Mouse (Mus musculus): ENCODE results near the gene Son. TPM values are rescaled to one million over a fixed set of nuclear protein-coding genes. Genes with fewer than 3 reads are reported as not detected.

Gene Son
- polyA plus RNA-seq, 1 experiment = 192 TPM

DNA sequence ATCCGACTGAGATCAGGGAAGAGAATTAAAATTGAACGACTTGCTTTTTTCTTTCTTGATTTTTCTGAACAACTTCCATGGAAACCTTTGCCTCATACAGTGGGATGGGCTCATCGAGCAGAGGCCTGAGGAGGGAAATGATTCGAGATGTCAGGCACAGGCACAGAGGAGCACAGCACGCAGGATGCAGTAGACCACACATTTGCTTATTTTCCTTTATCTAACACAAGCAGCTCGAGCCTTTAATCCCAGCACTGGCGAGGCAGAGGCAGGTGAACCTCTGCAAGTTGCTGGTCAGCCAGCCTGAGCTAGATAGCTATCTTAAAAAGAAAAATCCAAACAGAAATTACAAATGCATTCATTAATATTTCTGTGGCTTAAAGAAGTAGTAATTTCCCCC lies 42.5 kb downstream of the Son start:
- Histone ChIP-seq H3K4me1 (ENCODE audit: control insufficient read depth, insufficient read depth, low read length) (peaks cover 2% of the 10 kb centered on the region), H3K9me3 (replicated peaks; ENCODE audit: control insufficient read depth, insufficient read depth, low read length, poor library complexity, severe bottlenecking) (no peaks in the 10 kb centered on the region)

DNA sequence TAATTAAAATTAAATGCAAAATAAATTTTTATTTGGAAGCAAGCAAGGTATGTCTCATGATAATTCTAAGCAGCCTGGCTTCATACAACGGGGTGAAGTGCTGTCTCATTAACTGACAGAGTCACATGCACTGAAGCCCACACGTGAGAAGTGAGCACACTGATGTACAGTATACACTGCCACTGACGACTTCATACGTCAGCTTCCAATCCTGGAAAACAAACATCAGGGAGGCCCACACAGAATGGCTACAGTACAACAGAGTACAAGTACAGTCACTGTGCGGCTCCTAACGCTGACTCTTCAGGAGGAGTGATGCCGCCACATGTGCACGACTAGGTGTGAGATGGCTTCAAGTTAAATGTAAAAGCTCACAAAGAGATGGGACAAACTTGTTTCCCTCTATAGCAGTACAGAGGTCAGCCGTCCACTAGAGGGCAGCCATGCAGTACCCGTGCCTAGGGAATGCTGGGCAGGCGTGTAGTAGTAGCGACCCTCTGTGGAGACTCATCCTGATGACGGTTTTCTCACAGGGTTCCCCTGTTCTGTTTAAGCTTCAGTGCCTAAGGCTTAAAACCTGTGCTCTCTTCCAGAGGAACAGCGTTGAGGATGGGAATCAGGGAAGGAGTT lies 47.3 kb downstream of the Son start:
- H3K27ac ChIP-seq (ENCODE audit: insufficient read depth, low read length) = no peak overlapping the region
- H3K4me1 ChIP-seq (ENCODE audit: control insufficient read depth, insufficient read depth, low read length) = peaks cover 2% of the 10 kb centered on the region
- H3K9me3 ChIP-seq (replicated peaks; ENCODE audit: control insufficient read depth, insufficient read depth, low read length, poor library complexity, severe bottlenecking) = no peaks in the 10 kb centered on the region
- no peak overlapping the region for H3K9ac ChIP-seq (ENCODE audit: low read depth, poor library complexity, severe bottlenecking)
- H3K4me3 ChIP-seq (ENCODE audit: low read depth, low read length) = no peak overlapping the region
- TF ChIP-seq POLR2A (IDR thresholded peaks at IDR 0.05; ENCODE audit: insufficient read depth, low read length) = no peak
- TF ChIP-seq CTCF (IDR thresholded peaks at IDR 0.05; ENCODE audit: low read depth, low read length) = peak; percentile 99
- no peak for TF ChIP-seq EP300 (IDR thresholded peaks at IDR 0.05; ENCODE audit: insufficient read depth, low read depth, low read length)
- H3K27me3 ChIP-seq (ENCODE audit: control insufficient read depth, insufficient read depth, low read length, poor library complexity, severe bottlenecking) = no peaks in the 10 kb centered on the region
- peaks cover 8% of the 10 kb centered on the region for H3K36me3 ChIP-seq (ENCODE audit: control insufficient read depth, insufficient read depth, low read length, poor library complexity, severe bottlenecking)

More for the DNA sequence above, 42.5 kb downstream of the Son start:
- H3K4me3 ChIP-seq (ENCODE audit: low read depth, low read length) = no peak overlapping the region
- no peak overlapping the region for H3K27ac ChIP-seq (ENCODE audit: insufficient read depth, low read length)
- H3K36me3 ChIP-seq (ENCODE audit: control insufficient read depth, insufficient read depth, low read length, poor library complexity, severe bottlenecking) = peaks cover 6% of the 10 kb centered on the region; the same call in 1 of the 2 replicates
- no peaks in the 10 kb centered on the region for H3K27me3 ChIP-seq (ENCODE audit: control insufficient read depth, insufficient read depth, low read length, poor library complexity, severe bottlenecking)
- TF ChIP-seq CTCF (IDR thresholded peaks at IDR 0.05; ENCODE audit: low read depth, low read length) (no peak), POLR2A (IDR thresholded peaks at IDR 0.05; ENCODE audit: insufficient read depth, low read length) (no peak), EP300 (IDR thresholded peaks at IDR 0.05; ENCODE audit: insufficient read depth, low read depth, low read length) (no peak)
- H3K9ac ChIP-seq (ENCODE audit: low read depth, poor library complexity, severe bottlenecking) = no peak overlapping the region

DNA sequence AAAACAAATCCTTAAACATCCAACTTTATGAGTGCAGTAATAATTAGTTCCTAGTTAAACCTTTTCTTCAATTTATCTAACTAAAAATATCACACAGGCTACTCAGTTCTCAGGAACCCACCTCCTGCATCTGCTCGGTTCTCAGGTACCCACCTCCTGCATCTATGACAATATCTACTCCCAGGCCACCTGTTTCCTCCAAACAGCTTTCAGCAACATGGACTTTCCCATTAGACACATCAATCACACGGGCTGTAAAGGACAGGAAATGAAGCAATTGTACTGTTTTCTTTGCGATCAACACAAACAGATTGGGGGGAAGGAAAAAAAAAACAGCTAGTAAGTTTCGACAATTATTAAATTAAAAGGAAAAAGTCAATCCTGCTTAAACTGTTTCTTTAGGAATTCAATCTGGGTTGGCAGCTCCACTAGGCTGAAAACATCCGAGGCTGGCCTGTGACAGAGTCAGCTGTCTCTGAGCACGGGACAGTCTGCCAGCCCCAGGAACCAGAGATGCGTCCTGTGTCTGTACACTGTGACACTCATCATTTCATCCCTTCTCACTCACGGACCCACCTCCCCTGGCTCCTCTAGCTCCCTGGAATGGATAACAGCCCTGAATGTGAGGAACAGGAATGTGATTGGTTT lies 47.9 kb downstream of the Son start:
- Histone ChIP-seq H3K36me3 (ENCODE audit: control insufficient read depth, insufficient read depth, low read length, poor library complexity, severe bottlenecking) (peaks cover 8% of the 10 kb centered on the region), H3K4me3 (ENCODE audit: low read depth, low read length) (no peak overlapping the region), H3K9ac (ENCODE audit: low read depth, poor library complexity, severe bottlenecking) (no peak overlapping the region), H3K27ac (ENCODE audit: insufficient read depth, low read length) (no peak overlapping the region), H3K27me3 (ENCODE audit: control insufficient read depth, insufficient read depth, low read length, poor library complexity, severe bottlenecking) (no peaks in the 10 kb centered on the region), H3K4me1 (ENCODE audit: control insufficient read depth, insufficient read depth, low read length) (no peaks in the 10 kb centered on the region), H3K9me3 (replicated peaks; ENCODE audit: control insufficient read depth, insufficient read depth, low read length, poor library complexity, severe bottlenecking) (no peaks in the 10 kb centered on the region)
- TF ChIP-seq CTCF (IDR thresholded peaks at IDR 0.05; ENCODE audit: low read depth, low read length) (no peak), EP300 (IDR thresholded peaks at IDR 0.05; ENCODE audit: insufficient read depth, low read depth, low read length) (no peak), POLR2A (IDR thresholded peaks at IDR 0.05; ENCODE audit: insufficient read depth, low read length) (no peak)

DNA sequence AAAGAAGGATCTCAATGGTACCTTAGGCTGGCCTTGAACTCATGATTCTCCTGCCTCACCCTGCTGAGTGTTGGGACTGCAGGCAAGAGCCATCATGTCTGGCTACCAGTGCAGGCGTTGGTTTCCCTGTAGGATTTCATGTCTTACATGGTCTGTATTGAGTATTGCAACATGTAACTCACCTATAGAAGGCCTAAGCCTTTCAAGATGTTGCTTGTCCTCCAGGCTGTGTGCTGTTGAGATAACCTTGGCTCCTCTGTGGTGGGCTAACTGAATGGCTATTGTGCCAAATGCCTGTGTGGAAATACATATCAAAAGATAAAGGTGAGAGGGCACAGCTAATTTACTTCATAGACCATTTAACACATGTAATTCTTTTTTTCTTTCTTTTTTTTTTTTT lies 51.7 kb downstream of the Son start:
- Histone ChIP-seq H3K4me3 (ENCODE audit: low read depth, low read length) (no peak overlapping the region), H3K9me3 (replicated peaks; ENCODE audit: control insufficient read depth, insufficient read depth, low read length, poor library complexity, severe bottlenecking) (no peaks in the 10 kb centered on the region), H3K36me3 (ENCODE audit: control insufficient read depth, insufficient read depth, low read length, poor library complexity, severe bottlenecking) (peaks cover 8% of the 10 kb centered on the region), H3K4me1 (ENCODE audit: control insufficient read depth, insufficient read depth, low read length) (no peaks in the 10 kb centered on the region), H3K27me3 (ENCODE audit: control insufficient read depth, insufficient read depth, low read length, poor library complexity, severe bottlenecking) (no peaks in the 10 kb centered on the region), H3K27ac (ENCODE audit: insufficient read depth, low read length) (no peak overlapping the region), H3K9ac (ENCODE audit: low read depth, poor library complexity, severe bottlenecking) (no peak overlapping the region)
- TF ChIP-seq POLR2A (IDR thresholded peaks at IDR 0.05; ENCODE audit: insufficient read depth, low read length) = no peak
- TF ChIP-seq CTCF (IDR thresholded peaks at IDR 0.05; ENCODE audit: low read depth, low read length) = no peak
- TF ChIP-seq EP300 (IDR thresholded peaks at IDR 0.05; ENCODE audit: insufficient read depth, low read depth, low read length) = no peak

DNA sequence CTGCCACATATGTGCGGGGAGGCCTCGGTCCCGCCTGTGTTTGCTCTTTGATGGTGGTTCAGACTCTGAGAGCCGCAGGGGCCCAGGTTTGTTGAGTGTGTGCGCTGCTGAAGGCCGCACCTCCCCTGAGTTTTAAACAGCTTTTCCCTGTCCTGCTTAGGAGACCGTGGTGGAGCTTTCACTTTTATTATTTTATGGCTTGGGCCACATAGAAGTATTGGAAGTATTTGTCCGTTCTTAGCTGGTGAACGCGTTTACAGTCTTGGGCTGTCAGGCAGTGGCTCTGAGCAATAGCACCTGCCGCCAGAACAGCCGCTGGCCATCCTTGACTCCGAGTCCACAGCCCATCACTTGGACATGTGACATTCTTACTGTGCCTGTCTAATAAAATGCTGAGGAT lies 54.6 kb downstream of the Son start:
- Histone ChIP-seq H3K27me3 (ENCODE audit: control insufficient read depth, insufficient read depth, low read length, poor library complexity, severe bottlenecking) (no peaks in the 10 kb centered on the region), H3K27ac (ENCODE audit: insufficient read depth, low read length) (no peak overlapping the region), H3K9ac (ENCODE audit: low read depth, poor library complexity, severe bottlenecking) (no peak overlapping the region), H3K4me3 (ENCODE audit: low read depth, low read length) (no peak overlapping the region), H3K36me3 (ENCODE audit: control insufficient read depth, insufficient read depth, low read length, poor library complexity, severe bottlenecking) (peaks cover 8% of the 10 kb centered on the region), H3K9me3 (replicated peaks; ENCODE audit: control insufficient read depth, insufficient read depth, low read length, poor library complexity, severe bottlenecking) (no peaks in the 10 kb centered on the region), H3K4me1 (ENCODE audit: control insufficient read depth, insufficient read depth, low read length) (no peaks in the 10 kb centered on the region)
- TF ChIP-seq CTCF (IDR thresholded peaks at IDR 0.05; ENCODE audit: low read depth, low read length) = no peak

DNA sequence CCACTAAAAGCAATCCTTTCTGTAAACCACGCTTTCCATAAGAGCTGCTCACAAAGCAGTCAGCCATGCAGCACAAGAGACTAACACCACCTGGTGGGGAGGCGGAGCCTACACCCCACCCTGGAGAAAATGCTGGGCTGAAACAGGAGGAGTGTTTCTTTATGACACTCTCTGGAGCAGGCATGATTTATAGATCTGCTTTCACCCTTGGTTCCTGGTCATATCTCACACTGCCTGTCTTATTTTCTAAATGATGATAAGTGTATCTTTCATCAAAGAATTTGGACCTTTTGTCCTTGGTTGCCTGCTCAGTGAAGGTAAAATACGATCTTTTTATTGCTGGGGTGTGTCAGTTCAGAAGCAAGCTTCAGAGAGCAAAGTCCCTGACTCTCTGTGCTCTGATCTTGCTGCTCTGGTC lies 55.5 kb downstream of the Son start:
- Histone ChIP-seq H3K36me3 (ENCODE audit: control insufficient read depth, insufficient read depth, low read length, poor library complexity, severe bottlenecking) (peaks cover 14% of the 10 kb centered on the region), H3K4me3 (ENCODE audit: low read depth, low read length) (no peak overlapping the region), H3K27me3 (ENCODE audit: control insufficient read depth, insufficient read depth, low read length, poor library complexity, severe bottlenecking) (no peaks in the 10 kb centered on the region), H3K9ac (ENCODE audit: low read depth, poor library complexity, severe bottlenecking) (no peak overlapping the region), H3K4me1 (ENCODE audit: control insufficient read depth, insufficient read depth, low read length) (no peaks in the 10 kb centered on the region), H3K27ac (ENCODE audit: insufficient read depth, low read length) (no peak overlapping the region), H3K9me3 (replicated peaks; ENCODE audit: control insufficient read depth, insufficient read depth, low read length, poor library complexity, severe bottlenecking) (no peaks in the 10 kb centered on the region)
- TF ChIP-seq CTCF (IDR thresholded peaks at IDR 0.05; ENCODE audit: low read depth, low read length) (no peak), EP300 (IDR thresholded peaks at IDR 0.05; ENCODE audit: insufficient read depth, low read depth, low read length) (no peak), POLR2A (IDR thresholded peaks at IDR 0.05; ENCODE audit: insufficient read depth, low read length) (no peak)
